Mouse (Mus musculus) neural tube, embryonic 14.5 days (tissue): ENCODE data around the gene Zfp764. TPM values are rescaled to one million over a fixed set of nuclear protein-coding genes. Genes with fewer than 3 reads are reported as not detected.
"Not testable (repeated sequence)": the region's sequence is repeated elsewhere in the genome, so short reads cannot be mapped to it uniquely, and the experiment has no call there.

Experiments used
- ATAC-seq: fragments of 200-750 bp; cut with Nextera tagmentation; 2 replicates; pipeline ENCODE4 v1.8.0; 2017; ENCODE audit warnings: low read depth, mild to moderate bottlenecking, moderate TSS enrichment, moderate library complexity
- H3K27ac ChIP-seq: fragments of 300-500 bp; sonication (generic); 2 replicates; pipeline ENCODE4 v1.5.1; 2014; ENCODE audit warnings: low read depth, mild to moderate bottlenecking, control low read depth, low read length, moderate library complexity, mixed read lengths
- H3K27me3 ChIP-seq: fragments of 300-500 bp; sonication (generic); 2 replicates; pipeline ENCODE4 v1.6.1; 2014; ENCODE audit warnings: low read length; ENCODE audit not compliant: control insufficient read depth, insufficient read depth
- H3K36me3 ChIP-seq: fragments of 300-500 bp; sonication (generic); 2 replicates; pipeline ENCODE4 v1.6.1; 2014; ENCODE audit warnings: low read length, mixed read lengths; ENCODE audit not compliant: control insufficient read depth, insufficient read depth
- H3K4me1 ChIP-seq: fragments of 300-500 bp; sonication (generic); 2 replicates; pipeline ENCODE4 v1.6.1; 2014; ENCODE audit warnings: low read length; ENCODE audit not compliant: control insufficient read depth, insufficient read depth
- H3K4me2 ChIP-seq: fragments of 300-500 bp; sonication (generic); 2 replicates; pipeline ENCODE4 v1.6.1; 2014; ENCODE audit warnings: mild to moderate bottlenecking, low read depth, low read length, control low read depth
- H3K4me3 ChIP-seq: fragments of 300-500 bp; sonication (generic); 2 replicates; pipeline ENCODE4 v1.5.1; 2014; ENCODE audit warnings: low read depth, low read length, control low read depth, mixed read lengths
- H3K9ac ChIP-seq: fragments of 300-500 bp; sonication (generic); replicated peaks from 2 replicates; pipeline ENCODE4 v1.6.1; 2014; ENCODE audit warnings: low read depth, mild to moderate bottlenecking, control low read depth, low read length, mixed read lengths
- H3K9me3 ChIP-seq: fragments of 300-500 bp; sonication (generic); 2 replicates; pipeline ENCODE4 v1.6.1; 2016; ENCODE audit warnings: low read length; ENCODE audit not compliant: control insufficient read depth
- WGBS: fragments of 180-500 bp; shearing (Covaris S2); extraction: QIAGEN DNeasy Blood & Tissue Kit; methylation state at CpG from one replicate; pipeline ENCODE4 v1.1.7; 2014; 5-methylcytosine and 5-hydroxymethylcytosine counted together
- polyA plus RNA-seq: library from polyadenylated mRNA; unstranded; fragments of >200 nt; fragmentation: Nextera tagmentation; extraction: Ambion mirVana; gene quantifications from 2 replicates; pipeline ENCODE4 v1.2.1, GENCODE M21; 2014

Gene Zfp764
- polyA plus RNA-seq, 1 experiment from 2014 or later = 5.5 TPM

DNA sequence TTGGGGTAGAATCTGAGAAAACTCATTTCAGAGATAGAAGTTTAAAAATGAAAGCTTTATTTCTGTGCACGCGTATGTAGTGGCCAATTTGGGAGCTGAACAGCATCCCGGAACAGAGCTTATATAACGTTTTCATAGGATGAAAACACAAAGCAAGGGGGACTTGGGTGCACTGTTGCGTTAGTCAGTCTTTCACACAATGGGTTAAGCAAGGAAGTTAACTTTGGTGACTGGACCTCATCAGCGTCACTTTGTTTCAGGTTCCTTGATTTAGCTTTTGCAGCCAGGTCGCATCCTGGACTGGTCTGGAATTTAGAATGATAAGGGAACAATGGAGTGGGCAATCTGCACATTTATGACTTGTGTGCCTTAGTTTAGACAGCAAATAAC, 12.7 kb downstream of the Zfp764 start:
- Histone ChIP-seq H3K9ac (peak overlapping the region; percentile 50), H3K27ac (peak overlapping the region; percentile 92), H3K36me3 (no peaks in the 10 kb centered on the region), H3K9me3 (no peaks in the 10 kb centered on the region), H3K4me2 (peak overlapping the region; percentile 78), H3K27me3 (no peaks in the 10 kb centered on the region), H3K4me3 (peak overlapping the region; percentile 68), H3K4me1 (peaks cover 10% of the 10 kb centered on the region; the same call in 1 of the 2 replicates)
- WGBS = 21% methylated on average over 7 of the region's 7 CpGs
- ATAC-seq = peak; percentile 19; the same call in 1 of the 2 replicates

DNA sequence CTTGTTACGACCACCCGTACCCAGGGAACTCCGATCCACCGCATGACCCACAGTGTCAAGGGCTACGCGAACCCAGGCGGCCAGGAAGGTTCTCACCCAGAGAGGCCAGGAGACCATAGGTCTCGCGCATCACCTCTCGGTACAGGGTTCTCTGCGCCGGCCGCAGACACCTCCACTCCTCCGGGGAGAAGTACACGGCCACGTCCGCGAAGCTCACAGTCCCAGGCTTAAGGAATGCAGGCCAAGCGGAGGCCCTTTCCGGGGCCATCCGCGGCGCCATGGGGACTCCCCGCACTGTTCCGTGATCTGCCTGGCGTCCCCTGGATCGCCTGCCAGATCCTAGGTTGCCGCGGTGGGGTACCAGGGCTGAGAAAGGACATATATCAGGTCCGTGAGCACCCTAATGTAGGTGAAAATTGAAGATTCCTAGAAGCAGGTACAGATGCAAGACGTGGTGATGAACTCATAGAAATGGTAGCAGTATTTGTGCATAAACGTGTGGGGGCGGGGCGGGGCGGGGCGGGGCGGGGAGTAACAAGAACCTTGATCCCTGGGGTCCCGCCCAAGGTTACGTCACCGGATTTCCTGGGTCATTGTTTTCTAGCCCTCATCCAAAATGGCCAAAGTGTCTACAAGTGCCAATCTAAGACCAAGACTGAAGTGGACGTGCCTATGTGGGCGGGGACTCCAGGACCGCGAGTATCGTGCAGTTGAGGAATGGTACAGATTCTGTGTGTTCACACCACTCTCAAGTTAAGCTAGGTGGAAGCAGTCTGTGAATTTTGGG, 13.3 kb downstream of the Zfp764 start, which contains the start of gene E430018J23Rik:
E430018J23Rik (minus strand) TSS at position 473 of the 787 bp plus-strand sequence.
- Histone ChIP-seq H3K4me3 (peak within 1 kb of the TSS; percentile 68), H3K9me3 (no peaks in the 10 kb centered on the region), H3K36me3 (no peaks in the 10 kb centered on the region), H3K4me2 (peak within 1 kb of the TSS; percentile 78), H3K4me1 (peaks cover 10% of the 10 kb centered on the region; the same call in 1 of the 2 replicates), H3K27me3 (no peaks in the 10 kb centered on the region), H3K27ac (peak within 1 kb of the TSS; percentile 92), H3K9ac (peak within 1 kb of the TSS; percentile 86)
- WGBS = under 1% methylated on average over 45 of the region's 45 CpGs
- peak; percentile 93 for ATAC-seq

DNA sequence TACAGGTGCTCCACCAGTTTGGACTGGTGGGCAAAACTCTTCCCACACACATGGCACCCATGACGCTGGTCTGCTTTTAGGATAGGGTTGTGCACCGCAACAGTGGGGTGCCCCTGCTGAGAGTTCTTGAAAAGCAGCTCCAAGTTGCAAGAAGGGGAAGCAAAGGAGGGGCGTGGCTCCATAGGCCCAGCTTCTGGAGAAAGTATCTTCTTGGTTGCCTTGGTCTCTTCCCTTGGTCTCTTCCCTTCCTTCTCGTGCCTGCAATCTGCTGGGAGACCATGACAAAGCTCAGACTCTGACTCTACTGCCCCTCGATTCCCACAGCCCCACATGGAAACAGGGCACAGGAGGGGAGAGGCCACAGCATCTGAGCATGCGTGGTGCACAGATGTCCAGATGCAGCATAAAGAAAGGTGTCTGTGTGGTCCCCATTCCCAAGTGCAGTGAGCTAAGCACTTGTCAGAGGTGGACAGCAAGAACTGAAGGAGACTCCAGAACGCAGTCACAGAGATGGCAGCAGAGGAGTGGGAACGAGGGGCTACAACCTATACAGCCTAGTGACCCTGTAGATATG, 14.3 kb downstream of the Zfp764 start:
- no peaks in the 10 kb centered on the region for H3K36me3 ChIP-seq
- peak overlapping the region; percentile 68 for H3K4me3 ChIP-seq
- peaks cover 10% of the 10 kb centered on the region; the same call in 1 of the 2 replicates for H3K4me1 ChIP-seq
- no peak for ATAC-seq
- 89% methylated on average over 8 of the region's 8 CpGs for WGBS
- H3K9ac ChIP-seq = no peak overlapping the region
- H3K27me3 ChIP-seq = no peaks in the 10 kb centered on the region
- H3K9me3 ChIP-seq = no peaks in the 10 kb centered on the region
- no peak overlapping the region for H3K27ac ChIP-seq
- peak overlapping the region; percentile 78 for H3K4me2 ChIP-seq

DNA sequence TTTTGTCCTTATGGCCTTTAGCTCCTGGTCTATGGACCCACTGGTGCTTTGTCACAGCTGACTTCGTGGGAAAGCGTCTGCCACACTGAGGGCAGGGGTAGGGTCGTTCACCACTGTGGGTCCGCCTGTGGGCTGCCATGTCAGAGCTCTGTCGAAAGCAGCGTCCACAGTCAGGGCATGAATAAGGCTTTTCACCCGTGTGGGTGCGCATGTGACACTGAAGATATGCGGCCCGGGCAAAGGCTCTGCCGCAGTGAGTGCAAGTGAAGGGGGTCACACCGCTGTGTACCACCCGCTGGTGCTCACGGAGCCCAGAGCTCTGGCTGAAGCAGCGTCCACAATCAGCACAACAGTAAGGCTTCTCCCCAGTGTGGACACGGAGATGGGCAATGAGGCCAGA, 15.1 kb downstream of the Zfp764 start:
- no peak for ATAC-seq
- no peak overlapping the region for H3K27ac ChIP-seq
- no peaks in the 10 kb centered on the region for H3K9me3 ChIP-seq
- no peak overlapping the region for H3K4me2 ChIP-seq
- H3K4me3 ChIP-seq = no peak overlapping the region
- no peaks in the 10 kb centered on the region for H3K27me3 ChIP-seq
- H3K9ac ChIP-seq = no peak overlapping the region
- H3K4me1 ChIP-seq = peaks cover 10% of the 10 kb centered on the region; the same call in 1 of the 2 replicates
- 95% methylated on average over 16 of the region's 16 CpGs for WGBS
- H3K36me3 ChIP-seq = no peaks in the 10 kb centered on the region

DNA sequence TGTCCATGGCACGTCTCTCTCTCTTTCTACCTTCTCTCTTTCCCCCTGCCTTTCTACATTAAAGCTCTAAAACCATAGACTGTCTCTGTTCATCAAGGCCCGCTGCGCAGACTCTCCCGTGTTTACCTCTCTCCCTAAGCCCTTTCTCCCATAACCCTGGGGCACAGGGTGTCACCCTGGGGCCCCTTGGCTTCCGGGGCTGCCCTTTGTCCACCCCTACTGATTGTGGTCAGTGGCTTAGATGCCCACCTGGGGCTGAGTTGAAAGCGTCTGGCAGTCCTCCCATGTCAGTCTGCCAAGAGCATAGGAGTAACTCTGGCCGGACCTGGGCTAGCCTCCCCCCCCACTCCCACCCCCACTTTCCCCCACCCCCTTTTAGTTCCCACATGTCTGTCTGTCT, 16.3 kb downstream of the Zfp764 start:
- Histone ChIP-seq H3K4me2 (no peak overlapping the region), H3K27ac (no peak overlapping the region), H3K9me3 (no peaks in the 10 kb centered on the region), H3K4me3 (no peak overlapping the region), H3K9ac (no peak overlapping the region), H3K27me3 (no peaks in the 10 kb centered on the region), H3K4me1 (peaks cover 10% of the 10 kb centered on the region; the same call in 1 of the 2 replicates), H3K36me3 (no peaks in the 10 kb centered on the region)
- 80% methylated on average over 7 of the region's 7 CpGs for WGBS
- no peak for ATAC-seq

DNA sequence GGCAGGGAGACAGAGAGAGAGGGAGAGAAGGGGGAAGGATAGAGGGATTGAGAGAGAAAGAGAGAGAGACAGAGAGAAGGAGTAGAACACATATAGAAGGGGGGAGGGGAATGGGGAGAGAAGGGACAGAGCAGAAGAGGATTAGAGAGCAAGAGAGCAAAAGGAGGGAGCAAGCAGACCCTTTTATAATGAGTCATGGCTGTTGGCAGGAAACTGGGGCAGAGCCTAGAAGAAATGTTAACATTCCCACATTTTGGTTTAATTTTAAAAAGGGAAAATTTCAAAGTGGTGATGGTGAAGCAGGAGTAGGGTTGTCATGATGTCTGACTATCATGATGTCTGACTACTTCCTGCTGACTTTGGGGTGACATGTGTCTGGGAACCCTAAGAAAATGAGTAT, 18.4 kb downstream of the Zfp764 start:
- not testable (repeated sequence) for H3K27ac ChIP-seq, ATAC-seq, H3K36me3 ChIP-seq, H3K9me3 ChIP-seq, H3K4me3 ChIP-seq, H3K9ac ChIP-seq, H3K27me3 ChIP-seq, H3K4me1 ChIP-seq, H3K4me2 ChIP-seq

DNA sequence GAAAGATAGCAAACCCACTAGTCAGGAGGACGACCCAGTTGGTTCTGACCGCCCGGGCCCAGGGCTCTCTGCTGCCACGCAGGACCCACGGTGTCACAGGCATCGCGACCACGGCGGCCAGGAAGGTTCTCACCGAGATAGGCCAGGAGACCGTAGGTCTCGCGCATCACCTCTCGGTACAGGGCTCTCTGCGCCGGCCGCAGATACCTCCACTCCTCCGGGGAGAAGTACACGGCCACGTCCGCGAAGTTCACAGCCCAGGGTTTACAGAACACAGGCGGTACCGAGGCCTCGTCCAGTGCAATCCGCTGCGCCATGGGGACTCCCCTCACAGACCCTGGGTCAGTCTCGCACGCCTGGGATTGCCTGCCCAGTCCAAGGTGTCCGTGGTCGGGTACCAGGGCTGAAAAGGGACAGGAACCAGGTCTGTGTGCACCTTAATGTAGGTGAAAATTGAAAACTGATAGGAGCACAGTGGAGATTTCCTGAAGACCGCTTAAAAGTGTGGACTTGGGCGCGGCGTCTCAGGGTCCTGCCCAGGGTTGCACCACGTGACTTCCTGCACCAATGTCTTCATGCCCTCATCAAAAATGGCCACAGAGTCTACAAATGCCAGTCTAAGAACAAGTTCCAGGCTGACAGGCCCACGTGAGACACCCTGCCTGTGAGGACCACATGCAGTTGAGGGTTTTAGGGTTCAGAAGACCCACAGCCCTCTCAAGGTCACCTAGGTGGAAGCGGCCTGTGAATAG, 19.8 kb downstream of the Zfp764 start, which contains the start of gene 9130019O22Rik:
9130019O22Rik (minus strand) TSS at position 526 of the 752 bp plus-strand sequence.
- H3K4me3 ChIP-seq = peak within 1 kb of the TSS; percentile 38
- no peaks in the 10 kb centered on the region for H3K27me3 ChIP-seq
- WGBS = 13% methylated on average over 35 of the region's 38 CpGs
- peak within 1 kb of the TSS; percentile 59 for H3K4me2 ChIP-seq
- H3K9ac ChIP-seq = peak within 1 kb of the TSS; percentile 55
- H3K27ac ChIP-seq = no peak within 1 kb of the TSS
- no peaks in the 10 kb centered on the region for H3K9me3 ChIP-seq
- peak; percentile 90 for ATAC-seq
- no peaks in the 10 kb centered on the region for H3K4me1 ChIP-seq
- H3K36me3 ChIP-seq = no peaks in the 10 kb centered on the region

DNA sequence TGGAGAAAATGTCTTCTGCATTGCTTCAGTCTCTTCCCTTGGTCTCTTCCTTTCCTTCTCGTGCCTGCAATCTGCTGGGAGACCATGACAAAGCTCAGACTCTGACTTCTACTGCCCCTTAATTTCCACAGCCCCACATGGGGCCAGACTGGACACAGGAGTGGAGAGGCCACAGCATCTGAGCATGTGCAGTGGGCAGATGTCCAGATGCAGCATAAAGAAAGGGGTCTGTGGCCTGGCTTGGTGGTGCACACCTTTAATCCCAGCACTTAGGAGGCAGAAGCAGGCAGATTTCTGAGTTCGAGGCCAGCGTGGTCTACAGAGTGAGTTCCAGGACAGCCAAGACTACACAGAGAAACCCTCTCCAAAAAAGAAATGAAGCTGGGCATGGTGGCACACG, 21.1 kb downstream of the Zfp764 start:
- not testable (repeated sequence) for H3K27ac ChIP-seq, ATAC-seq, H3K9me3 ChIP-seq, H3K4me1 ChIP-seq, H3K36me3 ChIP-seq, H3K27me3 ChIP-seq, H3K4me2 ChIP-seq, H3K9ac ChIP-seq, H3K4me3 ChIP-seq
- WGBS = 92% methylated on average over 4 of the region's 4 CpGs
